Mouse (Mus musculus) liver, adult 10 weeks (tissue): ENCODE measurements around the gene Farp2. TPM values are rescaled to one million over a fixed set of nuclear protein-coding genes. Genes with fewer than 3 reads are reported as not detected.

Experiments
- polyA plus RNA-seq: library from polyadenylated mRNA; stranded (reverse); fragments of 350-450 nt; fragmentation: Illumina TruSeq; extraction: RNeasy Lipid Tissue Mini Kit (QIAGEN cat#74804); gene quantifications from one replicate; pipeline ENCODE4 v1.2.3, GENCODE M21; 2014; ENCODE audit warnings: low read depth, low replicate concordance

The Farp2 gene
- 7.1 TPM for polyA plus RNA-seq

DNA sequence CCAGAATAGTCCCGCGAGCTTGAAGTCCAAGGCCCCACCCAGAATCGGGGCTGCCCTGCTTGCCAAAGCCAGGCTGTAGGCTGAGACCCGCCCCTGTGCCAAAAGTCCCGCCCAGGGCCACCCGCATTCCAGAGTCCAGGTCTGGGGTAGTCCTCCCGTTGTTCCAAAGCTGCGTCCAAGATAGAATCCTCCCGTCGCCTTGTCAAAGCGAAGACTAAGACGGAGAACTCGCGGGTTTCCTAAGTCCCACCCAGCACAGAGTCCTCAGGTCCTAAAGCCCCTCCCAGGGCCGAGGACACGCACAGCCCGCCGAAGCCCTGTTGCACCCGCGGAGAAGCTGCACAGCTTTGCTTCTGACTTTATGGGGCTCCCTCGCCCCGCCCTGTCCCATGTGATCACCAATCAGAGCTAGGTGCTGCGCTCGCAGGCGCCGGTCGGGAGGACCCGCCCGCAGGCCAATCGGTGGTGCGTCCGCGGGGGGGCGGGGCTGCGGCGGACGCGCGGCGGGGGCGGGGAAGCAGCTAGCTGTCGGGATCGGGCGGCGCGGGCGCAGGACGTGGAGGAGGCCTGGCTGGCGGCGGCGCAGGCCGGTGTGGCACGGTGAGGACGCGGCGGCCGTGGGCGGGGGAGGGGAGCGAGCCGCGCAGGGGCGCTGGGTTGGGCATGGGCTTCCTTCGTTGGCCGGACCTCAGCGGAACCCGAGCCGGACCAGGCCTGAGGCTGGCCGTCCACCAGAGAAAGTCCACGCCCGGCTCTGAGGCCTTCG, at the start of gene Farp2:
TSS of gene Farp2 (plus strand) at position 495 of the 766 bp plus-strand sequence.

DNA sequence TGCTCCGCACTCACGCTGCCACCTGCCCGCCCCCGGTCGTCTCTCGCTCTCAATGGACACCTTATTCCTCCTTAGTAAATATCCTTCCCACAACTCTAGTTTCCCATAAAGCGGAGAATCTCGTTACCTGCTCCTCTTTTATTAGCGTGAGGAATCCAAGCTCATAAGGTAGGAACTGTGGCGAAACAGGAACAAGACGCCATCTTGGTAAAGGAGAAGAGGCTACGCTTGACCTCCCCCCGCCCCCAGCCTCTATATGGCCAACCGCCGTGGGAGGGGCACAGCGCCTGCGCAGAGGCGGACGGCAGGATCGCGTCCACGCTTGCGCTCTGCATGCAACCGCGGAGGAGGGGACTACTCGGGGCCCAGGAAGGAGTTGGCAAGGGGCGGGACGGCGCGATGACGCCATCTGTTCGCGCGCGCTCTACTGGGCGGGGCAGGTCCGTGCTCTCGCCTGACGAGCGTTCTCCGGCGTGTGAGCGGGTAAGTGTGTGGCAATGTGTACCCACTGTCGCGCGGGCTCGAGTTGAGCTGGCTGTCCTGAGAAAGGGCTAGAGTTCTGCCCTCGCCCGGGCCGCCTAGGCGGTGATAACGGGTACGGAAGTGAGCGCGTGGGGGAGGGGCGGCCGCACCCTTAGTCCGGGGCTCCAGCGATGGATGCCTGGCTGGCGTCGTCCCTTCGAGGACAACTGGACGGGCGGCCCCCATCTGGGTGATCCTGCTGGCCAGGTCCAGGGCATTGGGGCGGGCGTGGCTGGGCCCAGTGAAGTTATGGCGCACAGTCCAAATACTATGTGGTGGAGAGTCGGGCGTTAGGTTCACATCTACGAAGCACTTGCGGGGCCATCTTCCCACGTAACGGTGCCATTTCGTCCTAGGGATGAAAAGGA, 33.0 kb upstream of the Farp2 start, which contains the start of gene Hdlbp:
TSS of gene Hdlbp (minus strand) at position 230 of the 890 bp plus-strand sequence.

DNA sequence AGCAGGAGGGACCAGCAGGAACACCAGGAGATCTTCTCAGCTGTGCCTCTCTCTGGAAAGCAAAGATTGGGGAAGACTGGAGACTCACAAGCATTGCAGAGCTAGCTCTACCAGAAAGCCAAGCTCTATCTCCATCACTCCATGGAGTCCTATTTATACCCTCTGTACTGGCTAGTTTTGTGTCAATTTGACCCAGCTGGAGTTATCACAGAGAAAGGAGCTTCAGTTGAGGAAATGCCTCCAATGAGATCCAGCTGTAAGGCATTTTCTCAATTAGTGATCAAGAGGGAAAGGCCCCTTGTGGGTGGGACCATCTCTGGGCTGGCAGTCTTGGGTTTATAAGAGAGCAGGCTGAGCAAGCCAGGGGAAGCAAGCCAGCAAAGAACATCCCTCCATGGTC, 146.7 kb downstream of the Farp2 start, which contains the start of gene Stk25:
TSS of gene Stk25 (minus strand) at position 101 of the 400 bp plus-strand sequence.

Other genes starting within 250 kb of the Farp2 start
- gene Mterf4, start 206.2 kb upstream of the Farp2 start, polyA plus RNA-seq: 16.7 TPM
- 60.3 TPM for gene Ppp1r7, start 169.2 kb upstream of the Farp2 start, polyA plus RNA-seq
- 0.29 TPM for gene Pask, start 168.6 kb upstream of the Farp2 start, polyA plus RNA-seq
- not detected for gene Ano7, start 138.1 kb upstream of the Farp2 start, polyA plus RNA-seq
- gene Hdlbp, start 33.3 kb upstream of the Farp2 start, polyA plus RNA-seq: 114 TPM
- 9.0 TPM for gene Stk25, start 146.6 kb downstream of the Farp2 start, polyA plus RNA-seq
- gene Bok, start 173.6 kb downstream of the Farp2 start, polyA plus RNA-seq: 0.66 TPM
- 24.6 TPM for gene Atg4b, start 239.4 kb downstream of the Farp2 start, polyA plus RNA-seq
- gene Thap4, start 242.8 kb downstream of the Farp2 start, polyA plus RNA-seq: 4.0 TPM